Mouse (Mus musculus): ENCODE data around the gene Ppp1r13l. TPM values are rescaled to one million over a fixed set of nuclear protein-coding genes. Genes with fewer than 3 reads are reported as not detected.
A peak's percentile ranks its signal among the peaks of the same experiment; 100 is the strongest.

The Ppp1r13l gene
- 6.9 and 7.1 TPM in 2 replicates for polyA plus RNA-seq (2016; fragmentation: Nextera tagmentation; extraction: Ambion mirVana)

DNA sequence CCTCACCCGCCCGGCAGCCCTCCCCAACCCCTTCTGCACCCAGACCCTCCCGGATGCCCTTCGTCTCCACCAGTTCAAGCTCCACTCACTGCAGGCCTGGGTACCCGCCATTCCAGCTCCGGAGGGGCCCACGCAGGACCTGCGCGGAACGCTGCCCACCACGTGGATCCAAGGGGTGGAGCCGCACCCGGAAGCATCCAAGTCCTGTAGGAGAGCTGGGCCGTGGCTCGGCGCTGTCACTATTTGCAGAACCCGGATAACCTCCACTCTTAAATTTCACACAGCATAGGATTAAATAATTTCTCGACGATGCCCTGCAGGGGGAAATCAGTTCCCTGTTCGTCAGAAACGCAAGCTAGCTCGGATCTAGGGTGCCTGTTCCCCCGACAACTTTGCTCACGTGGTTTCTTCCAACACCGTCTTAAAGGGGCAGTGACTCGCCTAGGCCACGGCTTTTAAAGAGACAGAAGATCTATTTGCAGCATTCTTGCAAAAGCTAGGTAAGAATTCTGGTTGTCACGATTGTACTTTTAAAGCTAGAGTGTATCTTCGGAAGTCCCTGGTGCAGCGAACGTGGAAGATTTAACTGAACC lies at the start of gene Ppp1r13l, which contains the start of gene Cd3eap:
TSS of gene Ppp1r13l (plus strand) at position 451 of the 593 bp plus-strand sequence.
TSS of gene Cd3eap (minus strand) at position 185 of the 593 bp plus-strand sequence.
- no peaks in the 10 kb centered on the region for H3K9me3 ChIP-seq
- H3K36me3 ChIP-seq (replicated peaks), result peaks cover 36% of the 10 kb centered on the region
- peak; percentile 87 for DNase-seq (ENCODE audit: low spot score)
- peaks cover 26% of the 10 kb centered on the region for H3K27me3 ChIP-seq (replicated peaks; ENCODE audit: low read depth, poor library complexity, severe bottlenecking)
- H3K4me3 ChIP-seq, result peak within 1 kb of the TSS; percentile 92
- peaks cover 65% of the 10 kb centered on the region for H3K4me1 ChIP-seq
- WGBS, result under 1% methylated on average over 31 of the region's 31 CpGs
- peak within 1 kb of the TSS; percentile 93 for H3K27ac ChIP-seq (replicated peaks)

DNA sequence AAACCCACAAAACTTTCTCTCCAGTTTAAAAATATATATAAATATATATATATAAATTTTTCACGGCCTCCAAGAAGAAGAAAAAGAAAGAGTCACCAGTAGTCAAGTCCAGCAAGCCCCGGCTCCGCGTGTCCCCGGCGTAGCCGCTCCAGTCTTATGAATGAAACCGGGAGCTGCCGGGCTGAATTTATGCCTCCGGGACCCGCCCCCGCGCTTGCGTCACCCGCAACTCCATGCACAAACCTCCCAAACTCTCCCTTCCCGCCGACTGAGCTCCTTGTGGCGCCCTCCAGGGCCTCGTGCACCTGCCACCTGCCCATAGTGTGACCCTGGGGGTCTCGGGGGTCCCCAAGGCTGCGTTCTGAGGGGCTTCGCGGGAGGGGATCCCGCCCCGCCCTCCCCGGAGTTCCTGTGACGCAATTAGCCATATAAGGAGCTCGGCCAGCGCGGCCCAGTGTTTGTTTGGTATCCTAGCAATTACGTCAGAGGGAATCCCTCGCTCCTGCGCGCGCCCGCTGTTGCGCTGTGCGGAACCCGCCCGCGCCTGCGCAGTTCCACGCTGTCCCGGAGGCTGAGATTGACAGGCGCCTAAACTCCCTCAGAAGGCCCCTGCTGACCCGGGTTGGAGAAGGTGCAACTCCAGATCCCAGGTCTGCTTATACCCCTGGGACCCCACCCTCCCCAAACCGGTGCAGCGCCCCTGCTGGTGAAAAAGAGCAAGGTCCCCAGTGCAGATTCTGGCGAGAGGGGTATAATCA lies 49.5 kb upstream of the Ppp1r13l start, which contains the start of gene Fosb:
TSS of gene Fosb (minus strand) at position 168 of the 758 bp plus-strand sequence.
- peak; percentile 95 for DNase-seq (ENCODE audit: low spot score)
- under 1% methylated on average over 49 of the region's 49 CpGs for WGBS
- Histone ChIP-seq H3K27ac (replicated peaks) (peak within 1 kb of the TSS; percentile 67), H3K27me3 (replicated peaks; ENCODE audit: low read depth, poor library complexity, severe bottlenecking) (peaks cover 62% of the 10 kb centered on the region), H3K4me1 (peaks cover 32% of the 10 kb centered on the region), H3K4me3 (peak within 1 kb of the TSS; percentile 82), H3K9me3 (no peaks in the 10 kb centered on the region), H3K36me3 (replicated peaks) (no peaks in the 10 kb centered on the region)

GRCm38 (mm10) chr7:19311991-19312390 lies 47.6 kb upstream of the Ppp1r13l start:
- Histone ChIP-seq H3K9me3 (no peaks in the 10 kb centered on the region), H3K36me3 (replicated peaks) (no peaks in the 10 kb centered on the region), H3K27me3 (replicated peaks; ENCODE audit: low read depth, poor library complexity, severe bottlenecking) (peaks cover 62% of the 10 kb centered on the region), H3K4me1 (peaks cover 33% of the 10 kb centered on the region), H3K4me3 (no peak overlapping the region), H3K27ac (replicated peaks) (no peak overlapping the region)
- no peak for DNase-seq (ENCODE audit: low spot score)
- 46% methylated on average over 4 of the region's 4 CpGs for WGBS

DNA sequence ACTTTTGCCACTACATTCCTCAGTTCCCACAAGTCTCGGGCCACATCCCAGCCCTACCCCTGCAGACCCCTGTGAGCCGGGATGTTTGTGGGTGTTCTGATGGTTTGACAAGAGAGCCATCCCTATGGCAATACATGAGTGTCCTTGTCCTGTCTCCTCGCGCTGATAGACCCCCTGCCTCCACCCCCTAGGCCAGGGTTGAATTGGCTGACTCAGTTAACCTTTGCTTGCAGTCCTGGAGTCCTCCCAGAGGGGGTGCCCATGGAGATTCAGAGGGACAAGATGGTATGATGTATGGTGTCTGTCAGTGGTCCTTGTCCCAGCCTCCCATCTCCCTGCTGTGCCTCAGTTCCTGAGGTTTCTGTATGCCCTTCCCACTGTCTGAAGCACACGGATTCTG lies 45.5 kb upstream of the Ppp1r13l start:
- 54% methylated on average over 5 of the region's 5 CpGs for WGBS
- peaks cover 71% of the 10 kb centered on the region for H3K27me3 ChIP-seq (replicated peaks; ENCODE audit: low read depth, poor library complexity, severe bottlenecking)

DNA sequence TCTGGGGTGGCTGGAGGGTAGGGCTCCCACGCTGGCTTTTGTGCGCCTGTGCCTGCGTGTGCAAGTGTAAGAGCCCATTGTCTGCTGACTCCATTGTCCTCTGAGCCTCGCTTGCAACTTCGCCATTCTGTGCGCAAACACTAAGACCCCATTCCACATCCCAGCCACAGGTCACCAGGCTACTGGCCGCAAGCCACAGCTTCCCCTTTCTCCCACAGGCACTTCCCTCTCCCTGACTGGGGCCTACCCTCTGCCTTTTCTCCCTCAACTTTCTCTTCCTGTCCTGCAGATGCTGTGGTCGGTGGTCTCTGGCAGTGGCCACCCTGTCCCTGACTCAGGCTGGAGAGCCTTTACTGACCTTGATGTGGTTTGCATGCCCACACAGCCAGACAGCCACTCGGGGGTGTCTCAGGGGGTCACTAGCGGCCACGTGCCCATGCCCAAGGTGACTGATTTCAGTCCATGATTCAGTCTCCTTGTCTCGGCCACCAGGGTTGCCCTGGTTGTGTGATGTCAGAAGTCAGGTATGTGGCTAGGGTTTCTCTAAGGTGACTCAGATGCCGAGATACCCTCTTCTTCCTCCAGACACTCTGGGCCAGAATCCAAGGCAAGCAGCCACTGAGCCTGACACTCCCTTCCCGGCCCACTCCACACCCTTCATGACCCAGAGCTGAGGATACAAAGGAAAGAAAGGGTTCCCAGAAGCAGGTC lies 42.9 kb upstream of the Ppp1r13l start:
- Histone ChIP-seq H3K4me3 (no peak overlapping the region), H3K36me3 (replicated peaks) (no peaks in the 10 kb centered on the region), H3K27me3 (replicated peaks; ENCODE audit: low read depth, poor library complexity, severe bottlenecking) (peaks cover 80% of the 10 kb centered on the region), H3K27ac (replicated peaks) (peak overlapping the region; percentile 40; the same call in 1 of the 2 replicates), H3K4me1 (peaks cover 25% of the 10 kb centered on the region), H3K9me3 (no peaks in the 10 kb centered on the region)
- DNase-seq (ENCODE audit: low spot score), result no peak
- WGBS, result 55% methylated on average over 14 of the region's 14 CpGs

More for the DNA sequence above, 45.5 kb upstream of the Ppp1r13l start:
- Histone ChIP-seq H3K27ac (replicated peaks) (no peak overlapping the region), H3K4me1 (peaks cover 18% of the 10 kb centered on the region), H3K36me3 (replicated peaks) (no peaks in the 10 kb centered on the region), H3K4me3 (no peak overlapping the region), H3K9me3 (no peaks in the 10 kb centered on the region)
- DNase-seq (ENCODE audit: low spot score), result no peak

GRCm38 (mm10) chr7:19318201-19318600 lies 41.3 kb upstream of the Ppp1r13l start:
- 74% methylated on average over 2 of the region's 2 CpGs for WGBS
- peaks cover 84% of the 10 kb centered on the region for H3K27me3 ChIP-seq (replicated peaks; ENCODE audit: low read depth, poor library complexity, severe bottlenecking)
- H3K4me1 ChIP-seq, result peaks cover 31% of the 10 kb centered on the region
- H3K27ac ChIP-seq (replicated peaks), result no peak overlapping the region
- H3K4me3 ChIP-seq, result no peak overlapping the region
- no peak for DNase-seq (ENCODE audit: low spot score)
- H3K36me3 ChIP-seq (replicated peaks), result no peaks in the 10 kb centered on the region
- no peaks in the 10 kb centered on the region for H3K9me3 ChIP-seq

GRCm38 (mm10) chr7:19318676-19319075 lies 40.9 kb upstream of the Ppp1r13l start:
- 81% methylated on average over 7 of the region's 7 CpGs for WGBS
- H3K4me1 ChIP-seq, result peaks cover 31% of the 10 kb centered on the region
- H3K27me3 ChIP-seq (replicated peaks; ENCODE audit: low read depth, poor library complexity, severe bottlenecking), result peaks cover 79% of the 10 kb centered on the region
- no peak overlapping the region for H3K4me3 ChIP-seq
- H3K9me3 ChIP-seq, result no peaks in the 10 kb centered on the region
- H3K36me3 ChIP-seq (replicated peaks), result no peaks in the 10 kb centered on the region
- no peak overlapping the region for H3K27ac ChIP-seq (replicated peaks)
- DNase-seq (ENCODE audit: low spot score), result no peak

- Histone ChIP-seq H3K27me3 (replicated peaks; ENCODE audit: low read depth, poor library complexity, severe bottlenecking) (peaks cover 79% of the 10 kb centered on the region), H3K27ac (replicated peaks) (peak overlapping the region; percentile 76), H3K4me3 (peak overlapping the region; percentile 64), H3K36me3 (replicated peaks) (no peaks in the 10 kb centered on the region), H3K4me1 (peaks cover 31% of the 10 kb centered on the region), H3K9me3 (no peaks in the 10 kb centered on the region)
- WGBS, result 16% methylated on average over 9 of the region's 9 CpGs
- DNase-seq (ENCODE audit: low spot score), result no peak
Measured at GRCm38 (mm10) chr7:19319458-19319857, 40.1 kb upstream of the Ppp1r13l start.

DNA sequence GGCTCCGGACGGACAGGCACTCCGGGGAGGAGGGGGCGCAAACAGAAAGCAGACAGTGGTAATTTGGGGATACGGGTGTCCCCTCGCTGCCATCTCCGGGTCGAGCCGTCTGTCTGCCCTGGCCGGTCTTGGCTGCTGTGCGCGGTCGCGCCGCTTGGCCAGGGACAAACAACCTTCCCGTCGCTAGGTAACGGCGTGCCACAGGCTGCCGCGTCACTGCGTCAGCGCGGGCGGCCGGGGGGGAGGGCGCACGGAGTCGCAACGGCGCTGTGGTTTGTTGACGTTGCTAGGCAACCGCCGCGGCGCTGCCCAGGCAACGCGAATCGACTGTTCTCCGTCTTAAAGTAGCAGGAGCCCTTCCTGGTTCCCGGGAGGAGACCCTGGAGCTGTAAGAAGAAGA lies 39.6 kb upstream of the Ppp1r13l start:
- DNase-seq (ENCODE audit: low spot score), result peak; percentile 98
- peaks cover 31% of the 10 kb centered on the region for H3K4me1 ChIP-seq
- H3K9me3 ChIP-seq, result no peaks in the 10 kb centered on the region
- H3K27ac ChIP-seq (replicated peaks), result peak overlapping the region; percentile 76
- under 1% methylated on average over 41 of the region's 41 CpGs for WGBS
- peak overlapping the region; percentile 64 for H3K4me3 ChIP-seq
- no peaks in the 10 kb centered on the region for H3K36me3 ChIP-seq (replicated peaks)
- peaks cover 77% of the 10 kb centered on the region for H3K27me3 ChIP-seq (replicated peaks; ENCODE audit: low read depth, poor library complexity, severe bottlenecking)

DNA sequence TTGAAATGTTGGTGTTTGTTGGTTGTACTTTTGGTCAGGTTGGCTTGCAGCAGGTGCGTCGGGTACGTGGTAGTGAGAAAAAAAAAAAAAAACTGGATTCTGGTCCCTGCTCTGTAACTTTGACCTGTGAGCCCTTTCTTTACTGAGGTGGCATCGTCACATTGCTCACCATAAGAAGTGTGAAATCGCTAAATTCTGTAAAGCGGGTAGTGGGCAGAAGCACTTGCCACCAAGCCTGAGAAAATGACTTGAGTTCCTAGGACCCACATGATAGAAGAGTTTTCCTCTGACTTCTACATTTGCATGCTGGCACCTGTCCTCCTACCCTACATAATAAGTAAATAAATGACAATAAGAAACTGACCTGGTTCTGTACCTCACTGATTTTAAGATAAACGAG lies 38.9 kb upstream of the Ppp1r13l start:
- WGBS, result 46% methylated on average over 7 of the region's 7 CpGs
- H3K27me3 ChIP-seq (replicated peaks; ENCODE audit: low read depth, poor library complexity, severe bottlenecking), result peaks cover 69% of the 10 kb centered on the region
- H3K27ac ChIP-seq (replicated peaks), result peak overlapping the region; percentile 76
- H3K9me3 ChIP-seq, result no peaks in the 10 kb centered on the region
- peaks cover 32% of the 10 kb centered on the region for H3K4me1 ChIP-seq
- no peak for DNase-seq (ENCODE audit: low spot score)
- H3K36me3 ChIP-seq (replicated peaks), result no peaks in the 10 kb centered on the region
- H3K4me3 ChIP-seq, result peak overlapping the region; percentile 64

- peaks cover 39% of the 10 kb centered on the region for H3K4me1 ChIP-seq
- peaks cover 61% of the 10 kb centered on the region for H3K27me3 ChIP-seq (replicated peaks; ENCODE audit: low read depth, poor library complexity, severe bottlenecking)
- DNase-seq (ENCODE audit: low spot score), result no peak
- H3K27ac ChIP-seq (replicated peaks), result no peak overlapping the region
- WGBS, result 67% methylated on average over 5 of the region's 5 CpGs
- H3K9me3 ChIP-seq, result no peaks in the 10 kb centered on the region
- no peak overlapping the region for H3K4me3 ChIP-seq
- H3K36me3 ChIP-seq (replicated peaks), result no peaks in the 10 kb centered on the region
Measured at GRCm38 (mm10) chr7:19321464-19321863, 38.1 kb upstream of the Ppp1r13l start.

GRCm38 (mm10) chr7:19322489-19322888 lies 37.1 kb upstream of the Ppp1r13l start:
- no peaks in the 10 kb centered on the region for H3K9me3 ChIP-seq
- no peak overlapping the region for H3K4me3 ChIP-seq
- no peak overlapping the region for H3K27ac ChIP-seq (replicated peaks)
- peaks cover 51% of the 10 kb centered on the region for H3K27me3 ChIP-seq (replicated peaks; ENCODE audit: low read depth, poor library complexity, severe bottlenecking)
- 49% methylated on average over 9 of the region's 9 CpGs for WGBS
- no peaks in the 10 kb centered on the region for H3K36me3 ChIP-seq (replicated peaks)
- H3K4me1 ChIP-seq, result peaks cover 46% of the 10 kb centered on the region
- no peak for DNase-seq (ENCODE audit: low spot score)

All from embryonic facial prominence, embryonic 10.5 days (tissue).